Mouse (Mus musculus) hematopoietic stem cell, adult 5-6 weeks (primary cell): Measurements from ENCODE around the gene Gm10197. TPM values are rescaled to one million over a fixed set of nuclear protein-coding genes. Genes with fewer than 3 reads are reported as not detected.

Source experiments
- ATAC-seq, 2 experiments: fragments of 125-278 bp in 1 of 2; replicated peaks in 1 of 2; 2 replicates each; pipeline ENCODE4 v1.8.0; 2016 to 2017; ENCODE audit warnings: inconsistent platforms in 2 of 2, mild to moderate bottlenecking in 2 of 2, moderate number of reproducible peaks in 2 of 2, low read depth in 1 of 2, moderate TSS enrichment in 1 of 2; ENCODE audit not compliant: low FRiP score in 2 of 2, poor library complexity in 2 of 2, severe bottlenecking in 2 of 2, insufficient read depth in 1 of 2, low TSS enrichment in 1 of 2
- total RNA-seq: library from RNA; stranded (forward); fragments of 172-1452, 232-1000 nt; gene quantifications from 2 replicates; pipeline ENCODE4 v1.2.3, GENCODE M21; 2017

Gene Gm10197
- total RNA-seq, 1 experiment from 2014 or later, result not detected

- no peak for ATAC-seq
Observed at GRCm38 (mm10) chr19:53331882-53332500, 39.6 kb downstream of the Gm10197 start.

GRCm38 (mm10) chr19:53329992-53330381, 41.6 kb downstream of the Gm10197 start:
- ATAC-seq, result peak; percentile 46 to 61

- ATAC-seq, result peak; percentile 38 to 49; a peak in 3 of 4 replicates
Observed at GRCm38 (mm10) chr19:53329221-53329991, 42.2 kb downstream of the Gm10197 start.

- ATAC-seq, result peak in 1 of 2 experiments; percentile 13; a peak in 1 of 4 replicates
Observed at GRCm38 (mm10) chr19:53328116-53328515, 43.5 kb downstream of the Gm10197 start.

GRCm38 (mm10) chr19:53325578-53326295, 45.8 kb downstream of the Gm10197 start:
- ATAC-seq, result peak; percentile 56 to 58

- no peak for ATAC-seq
Observed at GRCm38 (mm10) chr19:53324866-53325265, 46.7 kb downstream of the Gm10197 start.

GRCm38 (mm10) chr19:53322438-53323048, 49.0 kb downstream of the Gm10197 start:
- ATAC-seq, result no peak

Other genes starting within 250 kb of the Gm10197 start
- 67.0 and 67.7 TPM in 2 replicates for gene Add3, start 231.3 kb downstream of the Gm10197 start, total RNA-seq
- gene Mxi1, start 61.2 kb downstream of the Gm10197 start, total RNA-seq, result 58.9 and 75.6 TPM in 2 replicates
- gene Smndc1, start 18.8 kb upstream of the Gm10197 start, total RNA-seq, result 42.6 and 43.6 TPM in 2 replicates
- gene Dusp5, start 157.3 kb upstream of the Gm10197 start, total RNA-seq, result 67.9 and 102 TPM in 2 replicates
- gene Nutf2-ps1, start 217.3 kb upstream of the Gm10197 start, total RNA-seq, result 95.6 and 160 TPM in 2 replicates
- gene Smc3, start 228.6 kb upstream of the Gm10197 start, total RNA-seq, result 149 and 174 TPM in 2 replicates